Mouse (Mus musculus) right cerebral cortex, postnatal 10 days (tissue): ENCODE measurements around the gene Farsb.
"Not testable (repeated sequence)": the region's sequence is repeated elsewhere in the genome, so short reads cannot be mapped to it uniquely, and the experiment has no call there.

Experiments used
- DNase-seq, 2 experiments: peaks; one replicate each; pipeline ENCODE4 v3.0.0; 2021; ENCODE audit warnings: low spot score in 2 of 2

The Farsb gene

DNA sequence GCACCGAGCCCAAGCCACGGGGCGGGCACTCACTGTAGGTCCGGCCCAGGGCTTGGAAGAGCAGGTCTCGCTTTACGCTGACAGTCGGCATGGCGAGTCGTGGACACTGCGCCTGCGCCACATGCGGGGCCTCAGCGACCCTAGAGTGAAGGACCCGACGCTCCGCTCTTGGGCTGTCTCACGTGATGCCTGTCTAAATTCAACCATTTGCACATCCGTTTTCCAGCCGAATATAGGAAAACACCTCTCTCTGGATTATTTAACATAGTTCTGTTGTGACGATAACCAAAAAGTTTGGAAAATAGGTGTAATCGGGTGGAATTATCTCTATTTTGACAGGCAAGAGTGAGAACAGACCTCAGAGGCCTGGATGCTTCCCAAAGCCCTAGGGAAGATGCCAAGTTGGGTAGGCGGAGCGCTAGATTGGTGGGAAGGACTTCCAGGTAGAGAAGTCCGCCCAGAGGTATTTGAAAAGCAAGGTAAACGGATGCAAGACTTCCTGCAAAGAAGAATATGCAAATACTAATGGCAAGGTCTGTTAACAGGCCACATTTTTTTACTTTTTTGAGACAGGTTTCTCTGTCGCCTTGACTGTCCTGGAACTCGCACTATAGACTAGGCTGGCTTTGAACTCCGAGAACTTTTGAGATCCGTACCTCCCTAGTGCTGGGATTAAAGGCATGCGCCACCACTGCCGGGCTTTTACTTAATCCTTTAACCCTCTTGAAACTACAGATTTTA lies at the start of gene Farsb:
Farsb (minus strand) TSS at position 146 of the 741 bp plus-strand sequence.
- DNase-seq = peak; percentile 93 to 95

DNA sequence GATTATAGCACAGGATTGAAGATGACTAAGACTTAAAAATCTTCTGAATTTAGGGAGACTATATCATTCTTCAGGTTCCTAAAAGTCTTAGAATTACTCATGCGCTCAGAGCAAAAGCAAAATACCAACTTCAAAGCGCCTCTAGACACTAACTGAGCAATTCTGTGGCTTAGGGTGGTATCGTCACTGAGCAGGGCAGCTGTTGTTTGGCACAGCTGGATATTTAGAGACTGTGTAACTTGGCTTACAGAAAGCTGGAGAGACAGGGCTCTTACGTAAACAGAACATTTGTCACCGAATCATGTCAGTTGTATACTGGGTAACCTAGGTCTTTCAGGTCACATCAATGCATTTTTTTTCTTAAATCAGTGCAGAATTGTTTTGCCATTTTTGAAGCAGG lies 49.7 kb upstream of the Farsb start:
- no peak for DNase-seq

DNA sequence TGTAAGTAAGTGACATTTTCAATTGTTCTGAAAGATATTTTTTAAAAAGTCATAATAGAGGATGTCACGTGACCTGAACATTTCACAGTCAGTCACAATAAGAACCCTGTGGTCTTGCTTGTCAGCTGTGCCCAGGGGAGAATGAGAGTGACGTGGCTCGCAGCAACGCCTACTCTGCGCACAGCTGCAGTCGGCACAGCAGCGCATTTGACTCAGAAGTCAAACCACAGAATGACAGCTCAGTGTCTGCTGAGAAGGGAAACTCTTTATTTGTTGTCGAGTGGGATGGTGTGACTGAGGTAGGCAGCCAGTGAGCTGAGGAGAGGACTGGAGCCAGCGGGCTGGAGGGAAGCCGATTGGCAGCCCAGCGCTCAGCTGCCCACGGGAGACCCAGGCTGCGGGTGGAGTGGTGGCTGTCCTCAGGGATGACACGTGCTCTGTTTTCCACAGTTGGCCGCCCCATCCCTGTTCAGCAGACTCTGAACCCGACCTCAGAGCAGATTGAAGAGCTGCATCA lies 48.9 kb upstream of the Farsb start:
- peak; percentile 78 to 85 for DNase-seq

DNA sequence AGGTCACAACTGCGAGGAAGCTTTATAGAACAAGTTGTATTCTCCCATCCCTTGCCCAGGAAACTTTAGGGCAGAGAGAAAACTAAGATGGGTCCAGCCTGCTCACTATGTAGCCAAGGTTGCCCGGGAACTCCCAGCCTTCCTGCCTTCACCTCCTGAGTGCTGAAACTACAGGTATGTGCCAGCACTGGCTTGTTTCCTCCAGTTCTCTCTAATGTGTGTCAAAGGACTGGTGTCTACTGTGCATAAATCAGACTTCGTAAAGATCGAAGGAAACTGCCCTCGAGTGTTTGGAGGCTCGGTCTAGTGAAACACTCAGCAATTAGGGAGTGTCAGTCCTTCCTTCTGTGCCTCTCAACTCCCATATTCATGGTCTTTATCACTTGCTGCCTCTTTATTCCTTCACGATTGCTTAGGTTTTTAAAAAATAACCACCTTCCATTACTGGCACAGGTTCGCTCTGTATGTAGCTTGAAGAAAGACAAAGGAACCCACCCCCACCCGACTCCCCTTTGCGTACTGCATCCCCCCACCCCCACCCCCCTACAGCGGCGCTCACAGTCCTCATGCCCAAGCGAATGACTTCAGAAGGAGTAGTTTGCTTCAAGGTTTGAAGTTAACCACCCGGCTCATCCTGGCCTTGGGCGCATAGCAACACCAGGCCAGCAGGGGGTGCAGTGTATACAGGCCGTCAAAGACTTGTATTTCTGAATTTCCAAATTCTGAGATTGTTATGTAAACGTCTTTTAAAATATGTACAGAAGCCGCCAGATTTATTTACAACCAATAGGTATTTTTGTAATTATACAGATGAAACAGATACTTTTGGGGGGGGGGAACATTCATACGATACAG lies 47.8 kb upstream of the Farsb start:
- peak; percentile 81 to 90 for DNase-seq

DNA sequence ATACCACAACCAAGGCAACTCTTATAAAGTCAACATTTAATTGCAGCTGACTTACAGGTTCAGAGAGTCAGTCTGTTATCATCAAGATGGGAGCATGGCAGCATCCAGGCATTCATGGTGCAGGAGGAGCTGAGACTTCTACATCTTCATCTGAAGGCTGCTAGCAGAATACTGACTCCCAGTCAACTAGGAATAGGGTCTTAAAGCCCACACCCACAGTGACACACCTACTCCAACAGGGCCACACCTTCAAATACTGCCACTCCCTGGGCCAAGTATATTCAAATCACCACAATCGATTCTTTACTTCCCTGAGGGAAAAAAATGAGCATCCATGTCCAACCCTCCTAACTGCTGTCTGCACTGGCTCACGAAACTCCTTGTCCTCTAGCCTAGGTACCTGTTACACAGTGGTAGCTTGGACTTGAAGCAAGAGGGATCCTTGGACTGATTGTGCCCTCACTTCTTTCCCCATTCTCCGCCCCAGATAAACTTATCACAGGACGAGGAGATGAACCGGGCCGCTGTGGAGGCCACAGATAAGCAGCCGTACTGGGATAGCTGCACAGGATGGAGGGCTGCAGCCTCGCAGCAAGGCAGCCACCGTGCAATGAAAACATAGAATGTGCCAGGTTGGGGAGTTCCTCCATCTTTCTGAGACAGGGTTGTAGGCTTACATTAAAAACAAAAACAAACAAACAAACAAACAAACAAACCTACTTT lies 45.9 kb upstream of the Farsb start:
- DNase-seq = no peak

DNA sequence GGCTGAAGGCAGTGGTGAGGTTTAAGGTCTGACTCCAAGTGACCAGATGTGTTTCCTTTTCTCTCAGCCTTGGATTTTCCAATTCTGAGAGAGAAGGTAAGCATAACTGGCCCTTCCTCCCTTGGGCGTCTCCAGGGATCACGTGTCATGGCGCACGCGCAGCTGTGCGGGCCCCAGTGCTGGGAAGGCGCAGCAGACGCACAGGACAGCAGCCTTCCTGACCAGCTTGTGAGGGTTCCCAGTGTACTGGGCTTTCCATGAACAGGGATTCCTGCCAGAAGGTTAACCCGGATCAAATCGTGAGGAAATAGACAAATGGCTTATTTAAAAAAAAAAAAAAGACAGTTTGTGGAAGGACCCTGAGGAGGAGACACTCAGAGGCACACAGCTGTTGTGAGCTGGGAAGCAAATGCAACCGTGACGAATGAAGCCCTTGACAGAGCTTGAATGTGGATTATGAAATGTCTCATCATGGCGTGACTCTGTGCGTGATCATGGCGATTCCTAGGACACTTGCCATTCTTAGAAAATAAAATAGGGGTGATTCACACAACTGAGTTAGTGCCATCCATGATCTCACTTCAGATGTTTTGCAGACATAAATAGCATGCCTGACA lies 43.6 kb upstream of the Farsb start:
- peak in 1 of 2 experiments; percentile 29 for DNase-seq

DNA sequence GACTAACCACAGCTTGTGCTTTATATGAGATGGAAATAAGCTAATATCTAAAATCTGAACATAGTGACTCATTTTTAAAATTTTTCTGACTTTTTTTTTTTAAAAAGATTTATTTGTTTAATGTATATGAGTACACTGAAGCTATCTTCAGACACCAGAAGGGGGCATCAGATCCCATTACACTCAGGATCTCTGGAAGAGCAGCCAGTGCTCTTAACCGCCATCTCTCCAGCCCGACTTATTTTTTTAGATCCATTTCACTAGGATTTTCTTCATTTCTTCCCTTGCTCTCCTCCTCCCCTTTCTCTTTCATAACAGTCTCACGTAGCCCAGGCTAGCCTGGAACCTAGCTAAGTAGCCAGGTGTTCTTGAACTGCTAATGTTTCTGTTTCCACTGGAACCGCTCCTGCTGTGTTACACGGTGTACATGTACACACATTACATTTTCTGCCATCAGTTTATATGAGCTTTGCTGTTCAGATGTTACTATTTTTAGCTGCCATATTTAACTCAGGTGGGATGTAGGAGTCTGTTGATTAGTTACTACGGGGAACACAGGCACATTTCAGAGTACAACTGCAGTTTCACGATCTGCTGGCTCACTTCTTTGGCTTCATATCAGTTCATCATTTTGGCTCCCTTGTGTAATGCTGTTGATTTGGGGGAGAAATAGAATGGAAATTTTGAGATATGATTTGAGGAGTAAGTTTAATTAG lies 42.0 kb upstream of the Farsb start:
- DNase-seq = no peak

- DNase-seq = no peak
Observed at GRCm38 (mm10) chr1:78529011-78529410, 40.3 kb upstream of the Farsb start.

- DNase-seq = no peak
Observed at GRCm38 (mm10) chr1:78528356-78528755, 39.7 kb upstream of the Farsb start.

- DNase-seq = peak; percentile 65 to 80
Observed at GRCm38 (mm10) chr1:78525189-78525886, 36.6 kb upstream of the Farsb start.

- no peak for DNase-seq
Observed at GRCm38 (mm10) chr1:78518907-78519306, 30.2 kb upstream of the Farsb start.

DNA sequence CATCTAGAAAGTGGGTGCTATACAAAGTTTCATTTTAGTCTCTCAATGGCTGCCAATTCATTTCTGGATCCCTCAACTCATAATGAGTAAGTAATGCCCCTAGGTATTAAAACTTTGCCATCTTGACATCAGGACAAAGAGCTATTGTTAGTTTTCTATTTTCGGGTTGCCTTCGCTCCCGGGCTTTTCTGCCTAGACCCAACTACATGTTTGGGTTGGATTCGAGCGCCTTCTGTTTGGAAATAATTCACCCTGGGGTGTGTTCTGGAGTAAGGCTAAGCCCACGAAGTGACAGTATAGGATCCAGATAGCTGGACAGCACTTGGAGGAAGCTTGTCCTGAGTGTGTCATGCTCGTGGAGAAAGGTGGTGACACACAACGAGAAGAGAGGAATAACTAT lies 24.1 kb upstream of the Farsb start:
- DNase-seq = no peak

DNA sequence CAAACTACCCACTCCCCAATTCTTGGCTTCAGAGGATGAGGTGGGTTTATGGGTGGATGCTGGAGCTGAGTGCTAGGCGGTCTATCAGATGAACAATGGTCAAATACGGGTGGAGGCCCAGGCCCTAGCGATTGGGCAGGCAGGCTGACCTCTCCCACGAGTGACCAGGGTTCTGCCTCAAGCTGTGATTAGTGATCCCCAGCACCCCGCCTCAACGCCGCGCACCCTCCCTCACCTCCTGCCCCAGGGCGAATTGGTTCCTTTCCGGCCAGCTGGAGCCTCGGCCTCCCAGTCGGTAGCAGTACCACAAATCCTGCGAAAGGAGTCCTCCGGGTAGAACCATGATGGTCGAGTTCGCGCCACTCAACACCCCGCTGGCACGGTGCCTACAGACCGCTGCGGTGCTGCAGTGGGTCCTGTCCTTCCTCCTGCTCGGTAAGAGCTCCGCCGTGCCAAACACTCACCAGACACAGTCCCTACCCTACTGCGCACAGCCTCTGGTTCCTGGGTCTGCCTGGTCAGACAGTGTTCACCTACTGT lies 23.0 kb upstream of the Farsb start, which contains the start of gene BC035947:
BC035947 (minus strand) TSS at position 538 of the 540 bp plus-strand sequence.
- DNase-seq = peak in 1 of 2 experiments; percentile 29

DNA sequence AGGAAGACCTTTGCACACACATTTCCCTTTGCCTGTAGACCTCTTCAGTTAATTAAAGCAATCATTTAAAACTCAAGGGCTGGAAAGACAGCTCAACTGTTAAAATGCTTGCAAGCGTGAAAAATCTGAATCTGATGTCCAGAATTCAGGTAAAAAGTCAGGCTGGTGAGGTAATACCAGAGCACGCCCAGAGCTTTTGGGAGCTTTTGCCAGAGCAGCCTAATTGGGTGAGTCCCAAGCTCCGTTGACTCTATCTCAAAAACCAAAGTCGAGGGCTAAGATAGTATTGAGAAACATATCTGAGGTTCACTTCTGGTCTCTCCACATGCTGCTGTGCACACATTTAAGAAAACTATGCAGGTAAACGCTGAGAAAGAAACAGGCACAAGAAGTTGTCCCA lies 22.2 kb upstream of the Farsb start, which contains the start of gene Mogat1:
Mogat1 (plus strand) TSS at position 130 of the 400 bp plus-strand sequence.
- DNase-seq = no peak

- no peak for DNase-seq
Observed at GRCm38 (mm10) chr1:78507137-78507536, 18.4 kb upstream of the Farsb start.

DNA sequence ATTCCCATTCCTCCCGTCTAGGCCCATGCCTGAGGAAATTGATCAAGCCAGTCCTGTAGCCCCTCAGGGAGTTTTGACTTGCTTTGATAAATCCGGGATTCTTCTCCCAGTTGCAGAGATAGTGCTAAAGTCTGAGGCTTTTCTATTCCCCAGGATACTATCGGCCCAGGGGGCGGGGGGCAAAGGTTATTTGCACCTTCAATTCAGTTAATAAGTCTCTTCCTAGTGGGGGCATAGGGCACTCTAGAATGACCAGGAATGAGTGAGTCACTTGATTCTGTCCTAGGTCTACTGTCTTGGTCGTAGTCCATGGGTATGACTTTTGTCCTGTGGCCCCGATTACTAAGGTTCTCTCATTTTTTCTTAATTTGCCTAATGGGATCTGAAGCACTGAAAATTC lies 13.8 kb upstream of the Farsb start:
- DNase-seq = no peak

GRCm38 (mm10) chr1:78501856-78502255 lies 13.2 kb upstream of the Farsb start:
- not testable (repeated sequence) for DNase-seq

GRCm38 (mm10) chr1:78501036-78501435 lies 12.3 kb upstream of the Farsb start:
- no peak for DNase-seq

DNA sequence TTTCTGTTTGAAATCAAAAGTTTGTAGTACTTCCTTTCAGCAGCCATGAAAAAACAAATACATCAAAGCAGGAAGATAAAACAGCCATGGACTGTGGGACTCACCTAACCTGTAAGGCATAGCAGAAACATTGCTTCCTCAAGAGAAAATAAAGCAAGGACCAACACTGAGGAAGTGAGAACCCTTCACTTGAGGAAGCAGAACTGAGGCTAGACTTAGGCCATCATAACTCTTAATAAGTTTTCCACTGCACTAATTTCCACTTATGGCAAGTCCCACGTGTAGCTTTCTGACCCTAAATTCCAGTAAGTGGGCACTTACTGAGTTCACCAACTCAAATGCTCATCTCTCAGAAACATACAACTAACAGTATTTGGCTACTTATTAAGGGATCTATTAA lies 1.4 kb upstream of the Farsb start:
- no peak for DNase-seq

DNA sequence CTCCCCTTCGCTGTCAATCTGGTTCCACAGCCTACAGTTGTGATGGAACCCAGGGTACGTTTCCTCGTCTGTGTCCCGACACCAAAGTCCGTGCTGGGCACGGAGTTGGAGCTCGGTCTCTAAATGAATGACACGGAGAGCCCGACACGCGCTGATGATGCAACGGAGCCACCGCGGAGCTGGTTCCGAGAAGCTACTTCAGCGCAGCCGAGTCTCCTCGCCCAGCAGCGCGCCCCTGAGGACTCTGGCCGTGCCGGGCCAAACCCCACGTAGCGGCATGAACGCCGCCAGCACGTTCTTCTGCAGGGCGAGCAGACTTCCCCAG lies 308 bp downstream of the Farsb start:
- DNase-seq = no peak
